Mouse (Mus musculus) kidney, adult 9 months (tissue): ENCODE measurements around the gene Gm14085.
A peak's percentile ranks its signal among the peaks of the same experiment; 100 is the strongest.

Source experiments
- DNase-seq: peaks from one replicate; pipeline ENCODE4 v3.0.0; 2022

Gene Gm14085

DNA sequence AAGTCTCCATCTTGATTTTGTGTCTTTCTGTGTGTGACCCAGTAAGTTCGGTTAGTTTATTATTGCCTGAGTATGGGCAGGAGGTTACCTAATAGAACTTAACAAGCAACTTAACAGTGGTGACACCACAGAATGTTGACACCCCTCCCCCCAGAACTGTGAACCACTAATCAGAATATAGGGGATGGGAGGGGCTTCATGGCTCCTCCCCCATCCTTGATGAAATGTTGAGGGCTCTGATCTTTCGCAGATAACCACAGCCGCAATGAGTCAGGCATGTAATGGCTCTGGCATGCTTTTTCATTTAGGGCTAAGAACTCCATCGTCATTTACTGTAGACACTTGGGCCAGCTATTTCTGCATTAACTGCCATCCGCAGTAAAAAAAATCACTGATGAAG lies 76.5 kb downstream of the Gm14085 start:
- DNase-seq, result no peak

- no peak for DNase-seq
Measured at GRCm38 (mm10) chr2:122562251-122562650, 77.5 kb downstream of the Gm14085 start.

DNA sequence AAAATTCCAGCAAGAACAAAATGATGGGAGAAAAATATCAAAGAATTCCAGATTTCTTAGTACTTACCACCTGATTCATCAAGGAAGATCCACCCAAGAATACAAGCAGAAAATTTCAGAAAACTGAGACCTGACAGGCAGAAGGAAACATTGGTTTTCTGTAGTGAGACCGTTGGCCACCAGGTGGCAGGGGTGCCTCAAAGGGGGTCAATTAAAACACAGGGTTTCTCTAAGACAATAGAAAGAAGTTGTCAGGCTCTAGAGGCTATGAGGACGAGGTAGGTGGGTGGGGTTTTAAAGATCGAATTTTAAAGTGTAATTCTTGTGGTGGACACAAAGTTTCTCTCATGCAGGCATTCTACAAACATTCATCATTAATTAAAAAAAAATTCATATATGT lies 84.7 kb downstream of the Gm14085 start:
- DNase-seq, result peak; percentile 66

GRCm38 (mm10) chr2:122570430-122570829 lies 85.7 kb downstream of the Gm14085 start:
- DNase-seq, result no peak

GRCm38 (mm10) chr2:122571326-122571725 lies 86.6 kb downstream of the Gm14085 start:
- DNase-seq, result no peak

GRCm38 (mm10) chr2:122572438-122572837 lies 87.7 kb downstream of the Gm14085 start:
- DNase-seq, result no peak

DNA sequence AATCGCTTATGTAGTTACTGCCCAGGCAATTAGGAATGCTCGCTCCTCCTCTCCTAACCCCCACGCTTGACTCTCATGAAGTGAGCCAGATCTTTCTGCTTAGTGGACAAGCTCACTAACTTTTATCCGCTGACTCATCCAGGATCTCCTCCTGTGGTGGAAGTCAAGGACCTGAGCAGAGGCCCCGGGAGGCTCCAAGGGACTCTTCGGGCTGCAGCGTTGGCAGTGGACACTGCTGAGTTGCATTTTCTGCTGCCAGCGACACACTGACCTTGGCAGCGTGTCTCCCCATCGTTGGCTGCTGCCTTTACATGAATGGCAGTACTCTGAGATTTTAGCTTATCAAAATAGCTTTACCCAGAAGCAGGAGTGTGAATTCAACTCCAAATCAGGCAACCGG lies 90.7 kb downstream of the Gm14085 start:
- DNase-seq, result peak; percentile 93

DNA sequence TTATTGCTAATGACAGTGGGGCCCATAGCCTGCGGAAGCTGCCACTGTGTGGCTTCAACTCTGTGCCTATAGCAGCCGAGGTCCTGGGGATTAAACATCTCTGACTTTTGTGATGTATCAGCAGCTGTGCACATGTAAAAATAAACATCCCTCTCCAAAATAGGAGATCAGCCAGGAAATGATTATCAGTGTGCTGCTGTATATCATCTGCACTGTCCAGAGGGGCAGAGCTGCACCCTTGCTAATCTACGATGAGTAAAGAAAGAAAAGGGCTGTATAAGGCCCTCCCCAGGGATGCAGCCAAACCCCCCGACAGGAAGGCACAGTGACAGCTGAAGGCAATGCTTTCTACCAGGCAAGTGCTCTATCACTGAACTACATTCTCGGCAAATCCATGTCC lies 91.6 kb downstream of the Gm14085 start:
- no peak for DNase-seq

DNA sequence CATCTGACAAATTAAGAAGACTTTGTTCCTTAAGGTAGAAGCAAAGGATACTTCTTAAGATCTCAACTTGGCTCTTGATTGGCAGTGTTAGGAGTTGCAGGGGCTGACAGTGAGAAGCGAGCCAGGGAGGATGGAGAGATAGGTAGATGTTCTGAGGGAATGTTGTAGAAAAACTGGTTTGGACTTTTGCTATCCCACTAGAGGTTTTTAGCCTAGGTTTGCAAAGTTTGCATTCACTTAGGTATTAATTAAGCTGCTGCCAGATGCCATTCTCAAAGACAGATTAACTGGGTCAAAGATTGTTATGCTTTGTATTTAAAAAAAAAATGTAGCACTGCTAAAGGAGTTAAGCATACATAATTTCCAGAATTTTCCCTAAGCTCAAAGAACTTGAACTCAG lies 92.6 kb downstream of the Gm14085 start:
- peak; percentile 72 for DNase-seq
